Mouse (Mus musculus): Measurements from ENCODE around the gene Ptger3. TPM values are rescaled to one million over a fixed set of nuclear protein-coding genes. Genes with fewer than 3 reads are reported as not detected.

Ptger3 gene
- polyA plus RNA-seq, 1 experiment: not detected

DNA sequence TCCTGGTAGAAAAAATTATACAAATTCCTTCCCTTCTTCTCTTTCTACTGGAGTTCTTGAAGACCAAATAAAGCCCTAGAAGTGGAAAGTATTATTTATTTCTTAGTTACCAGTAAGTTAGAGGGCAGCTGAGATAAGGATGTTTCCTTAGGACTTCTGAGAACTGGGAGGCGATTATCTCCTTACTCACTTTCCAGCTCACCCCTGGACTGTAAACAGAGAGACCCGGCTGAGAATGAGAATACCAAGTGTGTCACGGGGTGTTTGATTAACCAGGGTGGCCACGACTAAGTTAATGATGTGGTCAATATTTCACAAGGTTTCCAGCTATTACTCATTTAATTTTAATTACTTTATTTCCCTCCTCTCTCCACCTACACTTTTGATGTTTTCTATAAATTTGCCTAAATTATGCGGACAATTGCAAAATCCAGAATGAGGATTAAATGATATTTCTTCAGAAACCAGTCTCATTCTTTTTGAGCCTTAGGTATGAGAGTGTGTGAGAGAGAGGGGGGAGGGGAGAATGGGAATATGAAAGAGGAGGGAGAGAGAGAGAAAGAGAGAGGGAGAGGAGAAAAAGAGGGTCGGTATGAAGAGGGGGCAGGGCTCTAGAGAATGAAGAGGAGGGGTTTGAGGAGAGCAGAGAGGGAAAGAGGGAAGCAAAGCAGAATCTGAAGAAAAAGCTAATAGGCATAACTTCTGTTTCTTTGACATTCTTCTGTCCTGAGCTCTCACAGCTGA lies 121.9 kb downstream of the Ptger3 start:
- Histone ChIP-seq H3K9ac (ENCODE audit: low read depth, poor library complexity, severe bottlenecking) (no peak overlapping the region), H3K27ac (ENCODE audit: insufficient read depth, low read length) (no peak overlapping the region)
- no peak for TF ChIP-seq CTCF (IDR thresholded peaks at IDR 0.05; ENCODE audit: low read depth, low read length)

More for the DNA sequence above, 121.9 kb downstream of the Ptger3 start:
- H3K9me3 ChIP-seq (replicated peaks; ENCODE audit: control insufficient read depth, insufficient read depth, low read length, poor library complexity, severe bottlenecking): no peaks in the 10 kb centered on the region
- no peaks in the 10 kb centered on the region for H3K27me3 ChIP-seq (ENCODE audit: control insufficient read depth, insufficient read depth, low read length, poor library complexity, severe bottlenecking)
- no peaks in the 10 kb centered on the region for H3K4me1 ChIP-seq (ENCODE audit: control insufficient read depth, insufficient read depth, low read length)
- no peak overlapping the region for H3K4me3 ChIP-seq (ENCODE audit: low read depth, low read length)
- no peaks in the 10 kb centered on the region for H3K36me3 ChIP-seq (ENCODE audit: control insufficient read depth, insufficient read depth, low read length, poor library complexity, severe bottlenecking)

Other genes with a start within 250 kb of the Ptger3 start
- gene Zranb2, start 32.7 kb upstream of the Ptger3 start, polyA plus RNA-seq (2011; ENCODE audit: insufficient read depth, insufficient read length, low read depth, missing spikeins): 234 and 237 TPM in 2 replicates

Measured in ES-Bruce4 (cell line).